Mouse (Mus musculus) olfactory bulb, adult 2 months (tissue): ENCODE data around the gene Cyp2g1.
"Not testable (repeated sequence)": the region's sequence is repeated elsewhere in the genome, so short reads cannot be mapped to it uniquely, and the experiment has no call there.

Experiments used
- CTCF ChIP-seq: fragments of 200-500 bp; IDR thresholded peaks from 2 replicates; pipeline ENCODE4 v1.5.1; 2012; ENCODE audit warnings: low read depth, mild to moderate bottlenecking, low read length, moderate library complexity; ENCODE audit not compliant: insufficient read depth
- POLR2A ChIP-seq: fragments of 200-500 bp; IDR thresholded peaks from 2 replicates; pipeline ENCODE4 v1.6.1; 2012; ENCODE audit warnings: mild to moderate bottlenecking, low read depth, low read length, moderate library complexity; ENCODE audit not compliant: insufficient read depth

DNA sequence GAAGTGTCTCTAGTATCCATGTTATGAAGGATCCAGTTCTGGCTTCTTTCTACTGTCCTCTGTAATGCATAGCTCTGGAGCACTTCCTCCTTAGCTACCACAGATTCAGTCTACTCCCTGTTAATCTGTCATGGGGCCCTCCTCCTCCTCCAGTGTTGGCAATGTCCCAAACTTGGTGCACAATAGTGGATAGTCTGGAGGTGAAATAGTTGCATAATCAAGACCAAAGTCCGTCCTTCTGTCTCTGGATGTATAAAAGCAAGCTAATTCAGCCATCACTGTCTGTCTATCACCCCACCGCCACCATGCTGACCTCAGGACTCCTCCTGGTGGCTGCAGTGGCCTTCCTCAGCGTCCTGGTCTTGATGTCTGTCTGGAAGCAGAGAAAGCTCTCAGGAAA lies 26.4 kb downstream of the Cyp2g1 start, which contains the start of gene Cyp2a5:
- TF ChIP-seq POLR2A, CTCF: not testable (repeated sequence)
